Mouse (Mus musculus) cortical plate, adult 2 months (tissue): ENCODE measurements around the gene Ascl5.

Experiments
- CTCF ChIP-seq: fragments of 200-500 bp; IDR thresholded peaks from 2 replicates; pipeline ENCODE4 v1.5.1; 2011; ENCODE audit warnings: mild to moderate bottlenecking, control low read depth, low read length; ENCODE audit not compliant: insufficient read depth; ENCODE audit errors: extremely low read depth
- POLR2A ChIP-seq: fragments of 200-500 bp; IDR thresholded peaks from 2 replicates; pipeline ENCODE4 v1.6.1; 2011; ENCODE audit warnings: mild to moderate bottlenecking, low read length, control low read depth; ENCODE audit not compliant: insufficient read depth; ENCODE audit errors: extremely low read depth

DNA sequence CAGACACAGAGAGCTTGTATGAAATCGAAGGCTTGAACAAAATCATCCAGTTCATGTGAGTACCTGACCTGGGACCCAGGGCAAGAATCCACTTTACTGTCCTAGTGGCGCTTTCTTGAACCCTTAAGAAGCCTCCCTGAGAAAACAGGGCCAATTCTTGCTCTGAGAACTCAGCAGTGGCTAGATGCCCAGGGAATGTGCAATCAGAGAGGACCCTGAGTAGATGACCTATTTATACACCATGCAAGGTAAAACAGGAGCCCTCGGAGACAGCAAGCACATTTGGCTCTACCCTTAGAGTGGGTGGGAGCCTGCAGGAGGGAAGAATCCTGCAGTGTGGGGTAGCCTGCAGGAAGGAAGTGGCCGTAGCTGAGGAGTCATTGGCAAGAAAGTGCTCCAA lies 27.1 kb downstream of the Ascl5 start:
- no peak for TF ChIP-seq CTCF
- TF ChIP-seq POLR2A: no peak
